Mouse (Mus musculus) olfactory bulb, adult 2 months (tissue): ENCODE data around the gene Unk.
A peak's percentile ranks its signal among the peaks of the same experiment; 100 is the strongest.

Experiments used
- CTCF ChIP-seq: fragments of 200-500 bp; IDR thresholded peaks from 2 replicates; pipeline ENCODE4 v1.5.1; 2012; ENCODE audit warnings: low read depth, mild to moderate bottlenecking, low read length, moderate library complexity; ENCODE audit not compliant: insufficient read depth
- POLR2A ChIP-seq: fragments of 200-500 bp; IDR thresholded peaks from 2 replicates; pipeline ENCODE4 v1.6.1; 2012; ENCODE audit warnings: mild to moderate bottlenecking, low read depth, low read length, moderate library complexity; ENCODE audit not compliant: insufficient read depth

- TF ChIP-seq POLR2A (no peak), CTCF (peak; percentile 95)
These were observed 6.3 kb upstream of the Unk start for GRCm38 (mm10) chr11:116023771-116024355.
